Mouse (Mus musculus): Measurements from ENCODE around the gene Rab5a. TPM values are rescaled to one million over a fixed set of nuclear protein-coding genes. Genes with fewer than 3 reads are reported as not detected.

The Rab5a gene
- total RNA-seq (2021) (10 to 100 TPM; 48.5 to 55.5 TPM), polyA plus RNA-seq (2012; rRNA removed) (10.9 and 20.3 TPM in 2 replicates)
- long read RNA-seq, transcript Rab5a-201 (6 exons, 2,366 nt) = major isoform, 60 of 62 reads
- long read RNA-seq, partial matches to known transcripts = 2 of 62 reads
- long read RNA-seq, other reads (novel, unspliced or antisense) = 0 of 62 reads

GRCm38 (mm10) chr17:53478858-53479603 lies at the start of gene Rab5a:
Gene Rab5a, plus strand, starts transcription at chr17:53479234.
- Histone ChIP-seq H3K79me2 (replicated peaks; ENCODE audit: control insufficient read depth, insufficient read depth, low read length) (no peaks in the 10 kb centered on the region; the same call in none of the 2 replicates), H3K9ac (ENCODE audit: low read depth, low read length) (peak within 1 kb of the TSS; percentile 92), H3K36me3 (ENCODE audit: control insufficient read depth, insufficient read depth, low read length) (peaks cover 17% of the 10 kb centered on the region), H3K27ac (peak within 1 kb of the TSS; percentile 99), H3K4me1 (ENCODE audit: control insufficient read depth, insufficient read depth, low read length) (peaks cover 7% of the 10 kb centered on the region), H3K27me3 (ENCODE audit: control insufficient read depth, insufficient read depth, low read length) (no peaks in the 10 kb centered on the region), H3K4me3 (peak within 1 kb of the TSS; percentile 97)
- intact Hi-C loops (cut with DNase I) = loop anchor here (1.0 to 2.0 kb wide), 3 partner anchors 16 to 210 kb away; partner anchors contain the start of genes Efhb and Sgo1
- TF ChIP-seq EP300 (IDR thresholded peaks at IDR 0.05; ENCODE audit: insufficient read depth, low read depth, low read length) (peak; percentile 51; the same call in 1 of the 2 replicates), CTCF (IDR thresholded peaks at IDR 0.05) (peak; percentile 44), POLR2A (IDR thresholded peaks at IDR 0.05; ENCODE audit: insufficient read depth, low read depth, low read length) (peak; percentile 78)
- DNase-seq = peak; percentile 99 to 100
- WGBS = under 1% methylated on average over 82 of the region's 82 CpGs

GRCm38 (mm10) chr17:53456152-53456551 lies 22.9 kb upstream of the Rab5a start:
- no peaks in the 10 kb centered on the region for H3K27me3 ChIP-seq (ENCODE audit: control insufficient read depth, insufficient read depth, low read length)
- no peaks in the 10 kb centered on the region for H3K36me3 ChIP-seq (ENCODE audit: control insufficient read depth, insufficient read depth, low read length)
- 81% methylated on average over 2 of the region's 2 CpGs for WGBS
- H3K4me3 ChIP-seq = no peak overlapping the region
- DNase-seq = no peak
- no peak overlapping the region for H3K27ac ChIP-seq
- H3K79me2 ChIP-seq (replicated peaks; ENCODE audit: control insufficient read depth, insufficient read depth, low read length) = no peaks in the 10 kb centered on the region
- no peak for TF ChIP-seq EP300 (IDR thresholded peaks at IDR 0.05; ENCODE audit: insufficient read depth, low read depth, low read length)
- TF ChIP-seq CTCF (IDR thresholded peaks at IDR 0.05) = no peak
- TF ChIP-seq POLR2A (IDR thresholded peaks at IDR 0.05; ENCODE audit: insufficient read depth, low read depth, low read length) = no peak
- H3K9ac ChIP-seq (ENCODE audit: low read depth, low read length) = no peak overlapping the region
- intact Hi-C loops (cut with DNase I) = no loop called here
- no peaks in the 10 kb centered on the region for H3K4me1 ChIP-seq (ENCODE audit: control insufficient read depth, insufficient read depth, low read length)

GRCm38 (mm10) chr17:53456742-53457141 lies 22.3 kb upstream of the Rab5a start:
- no peak for DNase-seq
- Histone ChIP-seq H3K4me3 (no peak overlapping the region), H3K27me3 (ENCODE audit: control insufficient read depth, insufficient read depth, low read length) (no peaks in the 10 kb centered on the region), H3K36me3 (ENCODE audit: control insufficient read depth, insufficient read depth, low read length) (no peaks in the 10 kb centered on the region), H3K4me1 (ENCODE audit: control insufficient read depth, insufficient read depth, low read length) (no peaks in the 10 kb centered on the region), H3K9ac (ENCODE audit: low read depth, low read length) (no peak overlapping the region), H3K27ac (no peak overlapping the region), H3K79me2 (replicated peaks; ENCODE audit: control insufficient read depth, insufficient read depth, low read length) (no peaks in the 10 kb centered on the region)
- no peak for TF ChIP-seq CTCF (IDR thresholded peaks at IDR 0.05)
- no peak for TF ChIP-seq POLR2A (IDR thresholded peaks at IDR 0.05; ENCODE audit: insufficient read depth, low read depth, low read length)
- no peak for TF ChIP-seq EP300 (IDR thresholded peaks at IDR 0.05; ENCODE audit: insufficient read depth, low read depth, low read length)
- 13% methylated on average over 1 of the region's 1 CpGs for WGBS
- intact Hi-C loops (cut with DNase I) = no loop called here

- Histone ChIP-seq H3K36me3 (ENCODE audit: control insufficient read depth, insufficient read depth, low read length) (no peaks in the 10 kb centered on the region), H3K9ac (ENCODE audit: low read depth, low read length) (peak within 1 kb of the TSS; percentile 49), H3K79me2 (replicated peaks; ENCODE audit: control insufficient read depth, insufficient read depth, low read length) (no peaks in the 10 kb centered on the region), H3K27ac (peak within 1 kb of the TSS; percentile 48), H3K4me3 (peak within 1 kb of the TSS; percentile 32), H3K27me3 (ENCODE audit: control insufficient read depth, insufficient read depth, low read length) (no peaks in the 10 kb centered on the region), H3K4me1 (ENCODE audit: control insufficient read depth, insufficient read depth, low read length) (peaks cover 2% of the 10 kb centered on the region; the same call in 1 of the 2 replicates)
- intact Hi-C loops (cut with DNase I) = loop anchor here (2.0 kb wide), 1 partner anchor 16 kb away; the partner anchor contains the start of gene Rab5a
- 23% methylated on average over 26 of the region's 26 CpGs for WGBS
- peak; percentile 44; the same call in 1 of the 2 replicates for TF ChIP-seq POLR2A (IDR thresholded peaks at IDR 0.05; ENCODE audit: insufficient read depth, low read depth, low read length)
- no peak for TF ChIP-seq EP300 (IDR thresholded peaks at IDR 0.05; ENCODE audit: insufficient read depth, low read depth, low read length)
- no peak for TF ChIP-seq CTCF (IDR thresholded peaks at IDR 0.05)
- peak; percentile 91 for DNase-seq
Observed at GRCm38 (mm10) chr17:53462603-53463495, 16.2 kb upstream of the Rab5a start, which contains the start of gene Efhb. Gene Efhb, minus strand, starts transcription at chr17:53463321.

- 12% methylated on average over 7 of the region's 9 CpGs for whole genome bisulfite sequencing
- H3K4me3 ChIP-seq = peak overlapping the region; percentile 32; the same call in 1 of the 2 replicates
- intact Hi-C loops (cut with DNase I) = loop anchor here (2.0 kb wide), 1 partner anchor 15 kb away; the partner anchor contains the start of gene Rab5a
- H3K79me2 ChIP-seq (replicated peaks; ENCODE audit: control insufficient read depth, insufficient read depth, low read length) = no peaks in the 10 kb centered on the region
- H3K36me3 ChIP-seq (ENCODE audit: control insufficient read depth, insufficient read depth, low read length) = no peaks in the 10 kb centered on the region
- H3K4me1 ChIP-seq (ENCODE audit: control insufficient read depth, insufficient read depth, low read length) = peaks cover 2% of the 10 kb centered on the region; the same call in 1 of the 2 replicates
- TF ChIP-seq EP300 (IDR thresholded peaks at IDR 0.05; ENCODE audit: insufficient read depth, low read depth, low read length) (no peak), CTCF (IDR thresholded peaks at IDR 0.05) (no peak), POLR2A (IDR thresholded peaks at IDR 0.05; ENCODE audit: insufficient read depth, low read depth, low read length) (no peak)
- no peak for DNase-seq
- peak overlapping the region; percentile 23; the same call in 1 of the 2 replicates for H3K27ac ChIP-seq
- H3K27me3 ChIP-seq (ENCODE audit: control insufficient read depth, insufficient read depth, low read length) = no peaks in the 10 kb centered on the region
- H3K9ac ChIP-seq (ENCODE audit: low read depth, low read length) = peak overlapping the region; percentile 1
Observed at GRCm38 (mm10) chr17:53463496-53463840, 15.6 kb upstream of the Rab5a start.

All from heart, adult 2 months (tissue).